In the genomic region with DNA sequence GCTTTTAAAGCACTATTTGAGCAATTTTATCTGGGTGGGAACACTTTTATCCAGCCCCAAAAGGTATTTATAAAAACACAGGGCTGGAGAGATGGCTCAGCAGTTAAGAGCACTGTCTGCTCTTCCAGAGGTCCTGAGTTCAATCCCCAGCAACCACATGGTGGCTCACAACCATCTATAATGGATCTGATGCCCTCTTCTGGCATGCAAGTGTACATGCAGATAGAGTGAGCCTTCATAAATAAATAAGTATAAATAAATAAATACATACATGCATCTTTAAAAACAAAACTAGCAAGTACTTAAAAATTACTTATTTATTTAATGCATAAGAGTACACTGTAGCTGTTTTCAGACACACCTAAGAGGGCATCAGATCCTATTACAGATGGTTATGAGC, we compare ENCODE assay signal across 17 mouse cellular contexts. TPM values are rescaled to one million over a fixed set of nuclear protein-coding genes. Genes with fewer than 3 reads are reported as not detected.
DNase-seq lines count a peak whose midpoint lies in the region; ATAC-seq and TF ChIP-seq lines count a peak whose summit lies in the region.
"Not testable (repeated sequence)": the region's sequence is repeated elsewhere in the genome, so short reads cannot be mapped to it uniquely, and the experiment has no call there.
"Had no signal": no experiment of that assay in that cellular context is flagged by ENCODE, and none has a peak within 500 bp of the region (broad histone marks: within the 10 kb centered on the region; RNA-seq: fewer than 3 reads in every experiment).

No protein-coding gene starts in this region.

- not testable (repeated sequence) for ATAC-seq in intestine, postnatal 0 days; liver, postnatal 0 days; stomach, postnatal 0 days (ENCODE audit: low FRiP score, low TSS enrichment)

- H3K9ac ChIP-seq in heart, adult 2 months (ENCODE audit: low read depth, low read length); intestine, postnatal 0 days (ENCODE audit: low read depth, low read length); liver, postnatal 0 days (replicated peaks); stomach, postnatal 0 days (ENCODE audit: low read length): not testable (repeated sequence)

- not testable (repeated sequence) for H3K9me3 ChIP-seq in intestine, postnatal 0 days (ENCODE audit: control insufficient read depth); liver, postnatal 0 days (ENCODE audit: low read length); stomach, postnatal 0 days (ENCODE audit: control insufficient read depth, low read length)

- not testable (repeated sequence) for H3K4me3 ChIP-seq in heart, adult 2 months; intestine, postnatal 0 days (ENCODE audit: low read depth, low read length); layer of hippocampus, adult 2 months; liver, postnatal 0 days (ENCODE audit: low read depth, low read length); stomach, postnatal 0 days (ENCODE audit: low read depth, low read length)

- TF ChIP-seq EP300 in heart, adult 2 months (IDR thresholded peaks at IDR 0.05; ENCODE audit: insufficient read depth, low read depth, low read length); liver, postnatal 0 days (IDR thresholded peaks at IDR 0.05; ENCODE audit: low read depth); stomach, postnatal 0 days (optimal IDR thresholded peaks at IDR 0.05): not testable (repeated sequence)

- H3K79me2 ChIP-seq in heart, adult 2 months (replicated peaks; ENCODE audit: control insufficient read depth, insufficient read depth, low read length) = not testable (repeated sequence)

- H3K36me3 ChIP-seq in heart, adult 2 months (ENCODE audit: control insufficient read depth, insufficient read depth, low read length); intestine, postnatal 0 days (ENCODE audit: control insufficient read depth, insufficient read depth); liver, postnatal 0 days (replicated peaks; ENCODE audit: insufficient read depth, low read length); stomach, postnatal 0 days (ENCODE audit: control insufficient read depth, insufficient read depth, low read length): not testable (repeated sequence)

- not testable (repeated sequence) for H3K4me2 ChIP-seq in intestine, postnatal 0 days (replicated peaks; ENCODE audit: low read depth); liver, postnatal 0 days (ENCODE audit: low read depth, low read length); stomach, postnatal 0 days (replicated peaks; ENCODE audit: low read depth)

- not testable (repeated sequence) for TF ChIP-seq POLR2A in heart, adult 2 months (IDR thresholded peaks at IDR 0.05; ENCODE audit: insufficient read depth, low read depth, low read length)

- H3K4me1 ChIP-seq in heart, adult 2 months (ENCODE audit: control insufficient read depth, insufficient read depth, low read length); intestine, postnatal 0 days (replicated peaks; ENCODE audit: control insufficient read depth, insufficient read depth, low read length); liver, postnatal 0 days (ENCODE audit: insufficient read depth); stomach, postnatal 0 days (replicated peaks; ENCODE audit: control insufficient read depth, insufficient read depth): not testable (repeated sequence)

- intact Hi-C loops in heart, adult 2 months (cut with DNase I) = loop anchor here (5.0 kb wide), 1 partner anchor 36 kb away; no protein-coding TSS in a partner anchor

- not testable (repeated sequence) for H3K27ac ChIP-seq in heart, adult 2 months; intestine, postnatal 0 days (ENCODE audit: low read depth, low read length); layer of hippocampus, adult 2 months; liver, postnatal 0 days (ENCODE audit: low read depth); stomach, postnatal 0 days (replicated peaks)

- DNase-seq in CD4-positive, CD25-positive, alpha-beta regulatory T cell, adult 2 months (ENCODE audit: low read depth, low spot score) = peak; percentile 35
- DNase-seq in NIH3T3 (ENCODE audit: low read depth) = peak; percentile 30
- DNase-seq in heart, adult 2 months; layer of hippocampus, adult 2 months (ENCODE audit: low spot score in 2 of 2); liver, postnatal 0 days; stomach, postnatal 0 days (ENCODE audit: low spot score): not testable (repeated sequence)

- TF ChIP-seq CTCF in heart, adult 2 months (IDR thresholded peaks at IDR 0.05) = peak; percentile 63
- TF ChIP-seq CTCF in intestine, postnatal 0 days (IDR thresholded peaks at IDR 0.05; ENCODE audit: low read depth) = peak; percentile 38; the same call in 1 of the 2 replicates
- TF ChIP-seq CTCF in layer of hippocampus, adult 2 months (conservative IDR thresholded peaks at IDR 0.05) = peak; percentile 73
- TF ChIP-seq CTCF in liver, postnatal 0 days (IDR thresholded peaks at IDR 0.05; ENCODE audit: low read depth) = peak; percentile 28; the same call in 1 of the 2 replicates
- peak; percentile 53 for TF ChIP-seq CTCF in stomach, postnatal 0 days (IDR thresholded peaks at IDR 0.05; ENCODE audit: low read depth)

- not testable (repeated sequence) for H3K27me3 ChIP-seq in heart, adult 2 months (ENCODE audit: control insufficient read depth, insufficient read depth, low read length); intestine, postnatal 0 days (replicated peaks; ENCODE audit: control insufficient read depth, insufficient read depth, low read length); liver, postnatal 0 days (ENCODE audit: insufficient read depth, low read length); stomach, postnatal 0 days (ENCODE audit: control insufficient read depth, insufficient read depth, low read length)

RNA-seq across cellular contexts. Expression of a gene that starts 9.6 kb away (rescaled TPM):
- total RNA-seq in heart, adult 2 months (2021) = under 1 TPM in 1 of 2 experiments, not detected in 1; 0.11 TPM
- polyA plus RNA-seq in heart, adult 2 months (2012; rRNA removed) = 0.43 TPM in 1 of 2 replicates, not detected in the other
- 0.26 and 0.27 TPM in 2 replicates for polyA plus RNA-seq in intestine, postnatal 0 days (2015; fragmentation: Nextera tagmentation; extraction: Ambion mirVana)
- total RNA-seq in layer of hippocampus, adult 2 months (2021) = under 1 TPM in 1 of 2 experiments, not detected in 1; 0.37 TPM
- polyA plus RNA-seq in liver, postnatal 0 days (2015; fragmentation: Nextera tagmentation; extraction: Ambion mirVana) = 0.78 and 0.97 TPM in 2 replicates
- polyA plus RNA-seq in stomach, postnatal 0 days (2015; fragmentation: Nextera tagmentation; extraction: Ambion mirVana) = 0.12 TPM in 1 of 2 replicates, not detected in the other
- total RNA-seq: adrenal gland, postnatal 25 days; gastrocnemius, adult 18-20 months; gastrocnemius, postnatal 14 days had no signal
- polyA plus RNA-seq: embryonic facial prominence, embryonic 10.5 days; G1E; heart, embryonic 12.5 days; hindbrain, embryonic 10.5 days; intestine, embryonic 14.5 days had no signal

RNA-seq across cellular contexts. Expression of a gene that starts 14.3 kb away (rescaled TPM):
- total RNA-seq in heart, adult 2 months (2021) = 10 to 100 TPM; 21.3 to 30.4 TPM
- 47.8 and 52.2 TPM in 2 replicates for polyA plus RNA-seq in heart, adult 2 months (2012; rRNA removed)
- 49.2 and 52.3 TPM in 2 replicates for polyA plus RNA-seq in intestine, postnatal 0 days (2015; fragmentation: Nextera tagmentation; extraction: Ambion mirVana)
- total RNA-seq in layer of hippocampus, adult 2 months (2021) = 100 to 1,000 TPM; 429 to 433 TPM
- polyA plus RNA-seq in liver, postnatal 0 days (2015; fragmentation: Nextera tagmentation; extraction: Ambion mirVana) = 5.2 and 5.4 TPM in 2 replicates
- polyA plus RNA-seq in stomach, postnatal 0 days (2015; fragmentation: Nextera tagmentation; extraction: Ambion mirVana) = 52.8 and 53.0 TPM in 2 replicates
- polyA plus RNA-seq: erythroblast, embryonic 14.5 days; G1E had no signal

RNA-seq across cellular contexts. Expression of a gene that starts 15.1 kb away (rescaled TPM):
- total RNA-seq in heart, adult 2 months (2021) = 10 to 100 TPM; 36.1 to 41.1 TPM
- polyA plus RNA-seq in heart, adult 2 months (2012; rRNA removed) = 43.4 and 44.2 TPM in 2 replicates
- polyA plus RNA-seq in intestine, postnatal 0 days (2015; fragmentation: Nextera tagmentation; extraction: Ambion mirVana) = 1.1 and 1.3 TPM in 2 replicates
- 100 to 1,000 TPM; 159 to 167 TPM for total RNA-seq in layer of hippocampus, adult 2 months (2021)
- 0.71 and 0.87 TPM in 2 replicates for polyA plus RNA-seq in liver, postnatal 0 days (2015; fragmentation: Nextera tagmentation; extraction: Ambion mirVana)
- 1.7 and 2.6 TPM in 2 replicates for polyA plus RNA-seq in stomach, postnatal 0 days (2015; fragmentation: Nextera tagmentation; extraction: Ambion mirVana)

RNA-seq across cellular contexts. Expression of a gene that starts 17.8 kb away (rescaled TPM):
- 10 to 100 TPM; 11.1 to 13.5 TPM for total RNA-seq in heart, adult 2 months (2021)
- 36.3 and 37.1 TPM in 2 replicates for polyA plus RNA-seq in heart, adult 2 months (2012; rRNA removed)
- polyA plus RNA-seq in intestine, postnatal 0 days (2015; fragmentation: Nextera tagmentation; extraction: Ambion mirVana) = 33.9 and 38.1 TPM in 2 replicates
- total RNA-seq in layer of hippocampus, adult 2 months (2021) = 10 to 100 TPM; 14.6 to 16.6 TPM
- polyA plus RNA-seq in liver, postnatal 0 days (2015; fragmentation: Nextera tagmentation; extraction: Ambion mirVana) = 2.9 and 3.6 TPM in 2 replicates
- 21.2 and 23.3 TPM in 2 replicates for polyA plus RNA-seq in stomach, postnatal 0 days (2015; fragmentation: Nextera tagmentation; extraction: Ambion mirVana)
- total RNA-seq: G1E had no signal
- polyA plus RNA-seq: C2C12; erythroblast, embryonic 14.5 days had no signal

RNA-seq across cellular contexts. Expression of a gene that starts 41.3 kb away (rescaled TPM):
- total RNA-seq in heart, adult 2 months (2021) = not detected
- 0.20 and 0.26 TPM in 2 replicates for polyA plus RNA-seq in heart, adult 2 months (2012; rRNA removed)
- 112 and 129 TPM in 2 replicates for polyA plus RNA-seq in intestine, postnatal 0 days (2015; fragmentation: Nextera tagmentation; extraction: Ambion mirVana)
- total RNA-seq in layer of hippocampus, adult 2 months (2021) = 1 to 10 TPM; 3.0 to 4.0 TPM
- 5.5 and 7.4 TPM in 2 replicates for polyA plus RNA-seq in liver, postnatal 0 days (2015; fragmentation: Nextera tagmentation; extraction: Ambion mirVana)
- polyA plus RNA-seq in stomach, postnatal 0 days (2015; fragmentation: Nextera tagmentation; extraction: Ambion mirVana) = 14.1 and 16.6 TPM in 2 replicates
- total RNA-seq: gastrocnemius, adult 18-20 months had no signal

Comparison
In these comparisons a context has a peak if more than half of its experiments do, and no peak if none do; other contexts are left out.
1. RNA of a gene that starts 15.1 kb away (polyA plus RNA-seq): 43.4 to 44.2 TPM in heart, adult 2 months; 1.7 to 2.6 TPM in stomach, postnatal 0 days, 1.1 to 1.3 TPM in intestine, postnatal 0 days and 0.71 to 0.87 TPM in liver, postnatal 0 days; every median in the first group is over 10 times any median in the second.
2. Peak in every context shown above with its lines, with median percentiles within 50 percentile points of each other: CTCF ChIP-seq.